Mouse (Mus musculus) frontal cortex, postnatal 10 days (tissue): ENCODE results near the gene Cdkal1.

ENCODE experiments used
- DNase-seq, 2 experiments: peaks; one replicate each; pipeline ENCODE4 v3.0.0; 2022; ENCODE audit warnings: low spot score in 2 of 2, mixed read lengths in 1 of 2

The Cdkal1 gene

GRCm38 (mm10) chr13:29502481-29503146 lies 352.9 kb downstream of the Cdkal1 start:
- no peak for DNase-seq

DNA sequence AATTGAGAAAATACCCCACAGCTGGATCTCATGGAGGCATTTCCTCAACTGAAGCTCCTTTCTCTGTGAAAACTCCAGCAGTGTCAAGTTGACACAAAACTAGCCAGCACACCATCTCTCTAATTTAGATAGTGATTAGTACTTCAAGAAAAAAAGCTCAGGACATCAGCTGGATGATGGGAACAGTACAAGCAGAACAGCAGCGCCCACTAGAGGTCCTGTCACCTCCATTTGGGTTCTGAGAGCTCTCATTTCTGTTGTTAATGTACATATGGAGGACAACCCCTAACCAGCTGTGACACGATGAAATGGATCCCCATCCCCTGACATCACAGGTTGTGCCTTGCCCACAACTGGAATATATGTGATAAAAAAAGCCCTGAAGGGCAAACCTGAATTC lies 354.3 kb downstream of the Cdkal1 start:
- no peak for DNase-seq

DNA sequence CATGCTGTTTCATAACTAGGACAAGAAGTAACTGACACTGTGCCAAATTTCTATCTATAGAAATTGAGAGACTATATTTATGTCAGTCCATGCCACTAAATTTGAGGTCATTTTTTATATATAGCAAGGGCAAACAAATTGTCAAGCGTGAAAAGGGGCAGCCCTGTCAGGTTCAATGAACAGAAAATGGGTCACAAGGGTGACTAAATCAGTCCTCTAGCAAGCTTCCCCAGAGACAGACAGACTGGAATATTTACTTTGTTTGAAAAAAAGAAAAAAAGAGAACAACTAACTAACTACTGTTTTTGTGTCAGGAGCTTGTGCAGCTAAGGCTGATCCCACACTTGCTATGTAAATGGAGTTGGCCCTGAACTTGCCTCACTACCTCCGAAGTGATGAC lies 355.7 kb downstream of the Cdkal1 start:
- no peak for DNase-seq

GRCm38 (mm10) chr13:29497286-29497685 lies 358.2 kb downstream of the Cdkal1 start:
- DNase-seq, result no peak

- no peak for DNase-seq
These were observed 365.1 kb downstream of the Cdkal1 start for GRCm38 (mm10) chr13:29490341-29490740.

DNA sequence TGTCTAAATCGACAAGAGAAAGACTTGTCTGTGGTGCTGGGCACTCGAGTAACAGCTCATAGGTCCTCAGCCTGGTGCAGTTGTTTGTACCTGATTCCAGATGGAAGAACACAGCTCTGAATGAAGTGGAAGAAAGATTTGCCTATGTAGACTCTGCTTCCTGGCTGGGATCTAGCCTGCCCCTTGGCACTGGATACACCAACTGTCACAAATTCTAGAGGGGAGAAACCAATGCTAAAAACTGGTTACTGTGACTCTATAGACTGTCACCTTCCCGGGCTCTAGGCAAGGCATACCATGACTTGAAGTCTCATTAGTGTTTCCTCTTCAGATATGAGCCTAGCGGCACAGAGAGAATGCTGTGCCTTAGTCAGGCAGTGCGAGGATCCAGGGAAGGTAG lies 366.0 kb downstream of the Cdkal1 start:
- no peak for DNase-seq

- DNase-seq, result no peak
These were observed 368.8 kb downstream of the Cdkal1 start for GRCm38 (mm10) chr13:29486709-29487108.

DNA sequence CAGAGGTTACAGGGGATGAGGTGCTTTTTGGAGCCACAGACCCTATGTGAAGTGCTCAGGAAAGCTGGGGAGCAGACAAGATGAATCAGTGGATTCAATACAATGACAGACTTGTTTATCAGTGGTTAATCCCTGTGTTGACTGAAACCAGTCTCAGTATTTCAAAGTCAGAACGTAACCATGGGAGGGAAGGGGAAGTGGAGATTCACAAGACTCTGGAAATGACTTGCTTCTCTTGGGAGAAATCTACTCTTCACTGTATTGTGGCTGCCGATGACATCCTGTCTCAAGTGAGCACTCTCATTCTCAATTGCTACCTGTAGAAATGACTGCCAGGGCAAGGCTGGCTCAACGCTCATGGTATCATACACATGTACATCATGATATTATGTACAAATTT lies 371.5 kb downstream of the Cdkal1 start:
- no peak for DNase-seq

- DNase-seq, result no peak
These were observed 373.2 kb downstream of the Cdkal1 start for GRCm38 (mm10) chr13:29482147-29482863.

- no peak for DNase-seq
These were observed 379.1 kb downstream of the Cdkal1 start for GRCm38 (mm10) chr13:29476421-29476820.

DNA sequence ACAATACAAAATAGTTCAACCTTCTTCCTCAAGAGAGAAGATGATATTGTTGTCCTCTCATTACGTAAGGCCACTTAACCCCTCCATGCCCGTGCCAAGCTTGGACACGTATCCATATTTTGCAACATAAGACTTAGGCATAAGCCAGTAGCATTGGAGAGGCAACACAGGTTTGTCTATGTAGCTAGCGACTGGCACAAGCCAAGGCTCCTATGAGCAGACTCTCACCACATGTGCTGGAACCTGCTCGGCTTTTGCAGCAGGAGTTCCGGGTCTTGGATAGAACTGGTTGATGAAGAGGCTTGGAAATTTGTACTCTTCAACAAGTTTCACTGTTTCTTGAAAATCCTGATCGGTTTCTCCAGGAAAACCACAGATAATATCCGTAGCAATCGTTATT lies 381.2 kb downstream of the Cdkal1 start:
- no peak for DNase-seq

- DNase-seq, result no peak
These were observed 381.7 kb downstream of the Cdkal1 start for GRCm38 (mm10) chr13:29473779-29474178.

GRCm38 (mm10) chr13:29462271-29462670 lies 393.2 kb downstream of the Cdkal1 start:
- no peak for DNase-seq

GRCm38 (mm10) chr13:29460741-29461140 lies 394.7 kb downstream of the Cdkal1 start:
- no peak for DNase-seq

DNA sequence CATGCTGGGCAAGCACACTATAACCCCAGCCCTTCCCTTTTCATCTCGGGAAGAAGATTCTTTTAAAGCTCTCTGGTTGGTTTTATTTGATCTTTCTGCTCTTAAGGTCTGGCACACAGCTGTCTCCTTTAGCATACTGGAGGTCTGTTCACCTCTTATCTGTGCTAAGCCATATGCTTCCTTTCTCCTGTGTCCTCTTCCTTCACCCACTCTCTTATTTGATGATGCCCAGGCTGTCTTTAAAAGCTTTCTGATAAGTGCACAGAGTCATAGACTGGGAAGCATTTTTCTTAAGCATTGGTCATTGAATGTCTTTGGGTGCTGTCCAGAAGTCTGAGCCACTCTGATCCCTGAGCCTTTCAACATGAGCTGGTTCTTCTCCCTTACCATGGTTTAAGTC lies 397.1 kb downstream of the Cdkal1 start:
- DNase-seq, result no peak

- no peak for DNase-seq
These were observed 418.4 kb downstream of the Cdkal1 start for GRCm38 (mm10) chr13:29437067-29437466.

GRCm38 (mm10) chr13:29434726-29435125 lies 420.7 kb downstream of the Cdkal1 start:
- peak in 1 of 2 experiments; percentile 28 for DNase-seq

- DNase-seq, result no peak
These were observed 424.6 kb downstream of the Cdkal1 start for GRCm38 (mm10) chr13:29430919-29431318.

- no peak for DNase-seq
These were observed 425.6 kb downstream of the Cdkal1 start for GRCm38 (mm10) chr13:29429877-29430276.

- no peak for DNase-seq
These were observed 426.3 kb downstream of the Cdkal1 start for GRCm38 (mm10) chr13:29429196-29429595.

DNA sequence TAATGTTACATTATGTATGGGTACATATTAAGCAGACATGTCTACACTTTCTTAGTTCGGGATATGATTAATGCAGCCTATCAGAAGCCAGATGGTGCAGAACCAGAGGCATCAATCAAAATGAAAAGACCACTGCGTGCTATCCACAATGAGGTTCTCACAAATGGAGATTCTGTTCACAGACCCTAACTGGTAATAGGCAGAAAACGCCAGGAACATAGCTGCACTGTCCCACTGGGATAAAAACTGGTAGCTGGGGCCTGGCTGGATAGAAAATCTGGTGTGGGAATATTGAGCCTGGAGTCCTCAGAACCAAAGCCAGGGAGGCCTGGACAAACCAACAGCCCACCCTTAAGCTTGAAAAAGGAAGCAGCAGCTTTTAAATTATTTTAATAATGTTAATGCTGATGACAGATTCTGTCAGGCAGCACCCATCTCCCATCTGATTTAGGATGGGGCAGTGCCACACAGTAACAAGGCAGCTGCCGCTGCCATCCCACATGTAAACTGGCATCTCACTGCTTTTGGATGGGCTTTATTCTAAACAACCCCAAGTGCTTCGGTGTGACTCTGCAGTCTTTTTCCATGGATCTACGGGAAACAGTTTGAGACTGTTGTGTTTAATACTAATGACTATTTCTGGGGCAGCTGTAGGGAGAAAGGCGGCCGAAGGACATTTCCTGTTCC lies 438.9 kb downstream of the Cdkal1 start:
- no peak for DNase-seq

- DNase-seq, result no peak
These were observed 439.5 kb downstream of the Cdkal1 start for GRCm38 (mm10) chr13:29415967-29416366.

DNA sequence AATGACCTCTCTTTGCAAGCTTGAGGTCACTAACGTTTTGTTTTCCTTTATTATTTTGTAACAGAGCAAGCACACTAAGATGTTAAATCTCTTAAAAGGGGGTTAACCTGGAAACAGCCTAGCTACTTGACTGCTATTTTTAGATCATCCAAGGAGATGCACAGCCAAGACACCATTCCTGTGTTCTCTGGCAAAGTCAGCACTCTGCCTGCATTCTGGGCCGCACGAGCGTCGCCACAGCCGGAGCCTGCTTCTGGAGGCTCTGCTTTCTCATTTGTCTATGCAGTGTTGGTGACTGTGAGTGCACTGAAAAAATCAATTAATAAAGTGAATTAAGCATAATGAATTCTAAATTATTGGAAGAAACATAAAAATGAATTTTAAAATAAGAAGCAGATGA lies 440.6 kb downstream of the Cdkal1 start:
- DNase-seq, result no peak
